Mouse (Mus musculus) mesoderm, embryonic 11.5 days (tissue): Measurements from ENCODE around the gene Rimbp2.
"Not testable (repeated sequence)": the region's sequence is repeated elsewhere in the genome, so short reads cannot be mapped to it uniquely, and the experiment has no call there.

Source experiments
- DNase-seq: peaks from one replicate; pipeline ENCODE4 v3.0.0-alpha.2; 2012; ENCODE audit warnings: low read depth, low spot score

The Rimbp2 gene

DNA sequence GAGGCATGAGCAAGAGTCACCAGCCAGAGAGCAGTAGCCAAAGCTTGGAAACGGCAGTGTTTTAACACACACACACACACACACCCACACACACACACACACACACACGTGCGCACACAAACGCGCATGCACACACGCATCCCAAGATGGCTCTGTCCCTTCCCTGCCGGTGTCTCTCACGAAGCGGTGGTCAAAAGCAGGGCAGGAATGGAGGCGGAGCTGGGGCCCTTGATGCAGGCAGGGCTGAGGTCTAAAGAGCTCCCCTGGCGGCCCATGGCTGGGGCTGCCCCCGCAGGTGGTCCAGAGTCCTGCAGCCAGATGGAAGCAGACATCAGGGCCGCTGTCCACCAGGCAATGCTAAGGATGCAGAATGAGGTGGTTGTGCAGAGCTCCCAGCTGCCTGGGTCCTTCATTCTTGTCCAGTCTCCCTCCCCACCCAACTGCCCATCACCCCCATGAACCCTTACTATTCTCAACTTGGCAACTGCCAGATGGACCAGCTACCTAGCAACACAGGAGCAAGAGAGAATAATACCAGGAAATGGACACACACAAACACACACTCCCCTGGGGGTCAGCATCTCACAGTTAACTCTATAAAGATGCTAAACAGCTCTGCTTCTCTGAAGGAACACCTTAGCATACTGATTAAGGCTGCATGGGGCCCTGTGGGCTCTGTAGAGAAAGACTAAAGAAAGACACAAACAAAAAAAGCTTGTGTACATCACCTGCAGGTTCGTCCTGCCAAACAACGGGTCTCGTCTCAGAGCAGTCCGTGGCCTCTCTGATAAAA lies at the start of gene Rimbp2:
Gene Rimbp2, minus strand, starts transcription at position 209 of the 793 bp plus-strand sequence.
- DNase-seq = peak; percentile 81

DNA sequence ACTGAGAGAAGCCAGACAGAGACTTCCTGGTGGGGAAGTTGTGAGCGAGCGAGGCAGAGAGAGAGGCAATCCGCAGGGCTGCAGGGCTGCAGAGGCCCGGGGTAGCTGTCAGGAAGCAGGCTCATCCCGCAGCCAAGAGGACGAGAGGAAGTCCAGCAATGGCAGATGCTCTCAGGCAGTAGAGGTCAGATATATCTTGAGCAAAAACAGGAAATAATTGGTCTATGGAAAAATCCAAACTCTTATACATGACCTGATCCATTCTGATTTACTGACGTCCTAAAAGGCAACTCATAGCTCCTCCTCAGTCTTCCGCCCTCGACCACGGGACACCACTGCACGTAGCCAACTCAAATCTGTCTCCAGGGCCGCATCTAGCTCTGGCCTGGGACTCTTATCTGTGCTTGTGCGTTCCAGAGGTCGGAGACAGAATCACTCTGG lies 49.3 kb upstream of the Rimbp2 start:
- no peak for DNase-seq

DNA sequence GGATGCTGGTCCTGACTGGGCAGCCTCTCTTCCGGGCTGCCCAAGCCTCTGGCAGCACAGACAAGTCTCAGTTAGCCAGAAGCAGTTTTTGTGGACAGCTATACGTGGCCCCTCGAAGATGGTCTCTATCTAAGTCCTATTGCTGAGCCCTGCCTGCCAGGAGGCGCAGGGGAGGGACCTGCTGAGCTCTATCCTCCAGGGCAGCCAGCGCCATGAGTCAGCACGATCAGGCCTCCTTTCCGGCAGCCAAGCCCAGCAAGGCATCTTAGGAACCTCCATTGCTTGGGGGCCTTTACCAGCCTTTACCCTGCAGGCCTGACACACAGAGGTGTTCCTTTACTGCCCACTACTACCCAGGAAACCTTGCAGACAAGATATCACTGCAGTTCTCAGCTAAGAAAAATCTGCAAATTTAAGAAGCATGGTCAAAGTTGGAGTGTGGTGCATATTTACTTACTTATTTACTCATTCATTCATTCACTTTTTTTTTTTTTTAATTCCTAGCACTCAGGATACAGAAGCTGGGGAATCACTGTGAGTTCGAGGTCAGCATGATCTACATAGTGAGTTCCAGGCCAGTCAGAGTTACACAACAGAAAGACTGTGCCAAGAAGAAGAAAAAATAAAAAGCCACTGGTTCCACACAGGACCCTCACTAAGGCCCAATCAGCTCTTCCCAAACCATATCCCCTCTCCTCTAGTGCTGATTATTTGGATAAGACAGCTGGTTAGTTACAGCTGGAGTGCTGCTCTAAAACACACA lies 47.6 kb upstream of the Rimbp2 start:
- DNase-seq = no peak

DNA sequence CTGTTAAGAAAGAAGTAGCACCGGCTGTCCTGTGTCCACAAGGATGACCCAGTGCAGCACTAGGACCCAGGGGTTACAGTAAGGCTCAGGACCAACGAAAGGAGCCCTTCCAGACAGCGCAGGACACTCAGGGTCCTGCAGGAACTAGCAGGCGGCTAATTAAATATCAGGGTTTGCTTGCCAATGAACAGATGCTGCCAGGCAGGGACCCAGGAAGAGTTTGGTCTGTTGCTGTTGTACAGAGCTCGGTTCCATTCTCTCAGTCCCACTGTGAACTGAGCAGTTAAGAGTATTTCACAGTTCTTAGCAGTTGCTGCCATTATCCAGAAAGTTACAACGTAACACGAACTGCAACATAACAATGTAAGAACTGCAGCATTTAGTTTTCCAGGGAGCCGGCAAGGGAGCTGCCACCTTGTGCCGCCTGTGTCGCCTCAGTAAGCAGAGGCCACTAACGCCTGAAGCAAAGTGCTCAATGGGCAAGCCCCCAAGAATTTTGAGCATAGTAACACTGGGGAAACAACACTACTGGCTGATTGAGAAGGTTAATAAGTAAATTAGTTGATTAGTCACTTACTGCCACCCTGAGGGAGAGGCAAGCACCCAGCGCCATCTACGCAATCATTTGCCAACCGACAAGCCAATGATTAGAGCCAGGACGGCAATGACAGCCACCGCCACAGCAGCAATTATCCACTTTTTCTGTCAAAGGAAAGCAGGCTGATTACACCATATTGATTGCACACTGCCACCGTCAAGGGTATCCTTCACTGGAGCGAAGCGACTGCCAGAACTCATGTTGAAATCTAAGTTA lies 34.1 kb upstream of the Rimbp2 start:
- no peak for DNase-seq

DNA sequence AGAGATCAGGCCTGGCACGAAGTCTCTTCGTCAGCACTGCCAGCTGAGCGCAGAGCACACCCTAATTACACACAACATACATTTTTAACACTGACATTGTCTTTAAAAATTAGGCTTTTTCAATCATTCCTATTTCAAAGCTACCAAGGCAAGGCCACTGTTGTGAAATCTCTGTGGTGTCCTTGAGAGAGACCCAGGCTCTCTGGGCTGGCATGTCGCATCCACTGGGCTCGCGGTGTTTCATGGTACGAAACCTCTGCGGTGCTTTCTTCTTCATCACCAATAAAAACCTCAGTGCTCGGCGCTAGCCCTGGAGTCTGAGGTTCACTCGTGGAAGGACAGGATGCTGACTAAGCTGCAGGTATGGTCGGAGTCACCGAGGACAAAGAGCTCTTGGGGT lies 32.7 kb upstream of the Rimbp2 start:
- DNase-seq = no peak

DNA sequence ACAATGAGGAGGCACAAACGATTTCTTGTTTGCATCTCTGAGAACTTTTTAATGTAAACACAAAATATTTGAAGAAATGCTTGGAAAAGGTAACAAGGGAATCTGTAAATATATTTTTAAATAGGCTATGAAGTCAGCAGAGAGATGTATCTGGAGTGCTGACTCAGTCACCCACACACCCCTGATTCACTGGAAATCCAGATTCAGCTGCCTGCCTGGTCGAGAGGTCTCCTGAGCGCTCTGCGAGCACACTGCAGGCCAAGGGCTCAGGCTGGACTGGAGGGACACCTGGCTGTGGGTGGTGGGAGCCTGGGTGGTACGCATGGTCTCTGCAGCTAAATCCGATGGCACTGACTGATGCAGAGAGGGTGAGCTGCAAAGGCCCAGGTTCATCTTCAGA lies 31.2 kb upstream of the Rimbp2 start:
- DNase-seq = no peak

DNA sequence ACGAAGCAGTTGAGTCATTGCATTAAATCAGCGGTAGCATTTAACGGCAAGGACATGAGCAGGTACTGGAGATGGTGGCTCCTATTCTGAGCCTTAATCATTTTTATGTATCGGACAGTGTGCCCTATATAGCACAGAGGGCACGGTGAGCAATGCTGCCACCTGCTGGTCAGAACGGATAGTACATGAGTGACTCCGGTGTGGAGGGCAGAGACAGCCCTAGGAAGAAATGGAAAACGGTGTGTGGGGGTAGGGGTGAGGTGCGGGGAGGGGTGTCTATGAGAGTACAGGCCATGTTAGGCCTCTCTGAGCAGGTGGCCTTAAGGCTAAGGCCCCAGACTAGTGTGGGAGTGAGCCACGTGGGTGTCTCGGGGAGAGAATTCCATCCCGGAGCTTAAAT lies 28.3 kb upstream of the Rimbp2 start:
- DNase-seq = peak; percentile 76

DNA sequence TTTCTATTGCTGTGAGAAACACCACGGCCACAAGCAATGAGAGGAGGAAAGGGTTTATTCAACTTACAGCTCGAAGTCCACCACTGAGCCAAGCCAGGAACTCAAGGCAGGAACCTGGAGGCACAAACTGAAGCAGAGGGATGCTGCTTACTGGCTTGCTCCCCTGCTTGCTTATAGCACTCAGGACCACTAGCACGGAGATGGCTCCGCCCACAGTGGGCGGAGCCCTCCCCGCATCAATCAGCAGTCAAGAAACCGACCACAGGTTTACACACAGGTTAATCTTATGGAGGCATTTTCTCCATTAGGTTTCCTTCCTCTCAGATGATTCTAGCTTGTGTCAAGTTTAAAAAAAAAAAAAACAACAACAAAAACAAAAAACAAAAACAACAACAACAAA lies 27.6 kb upstream of the Rimbp2 start:
- DNase-seq = no peak

DNA sequence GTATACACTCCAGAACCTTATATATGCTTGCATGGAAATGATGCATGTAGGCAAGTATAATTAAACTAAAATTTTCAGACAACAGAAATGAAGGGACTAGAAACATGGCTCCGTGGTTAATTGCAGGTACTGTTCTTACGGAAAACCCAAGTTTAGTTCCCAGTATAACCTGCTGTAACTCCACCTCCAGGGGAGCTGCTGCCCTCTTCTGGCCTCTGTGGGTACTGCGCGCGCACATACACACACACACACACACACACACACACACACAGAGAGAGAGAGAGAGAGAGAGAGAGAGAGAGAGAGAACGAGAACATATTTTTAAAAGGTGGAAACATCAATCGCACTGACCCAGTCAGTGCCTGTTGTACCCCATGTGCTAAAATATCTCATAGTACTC lies 25.7 kb upstream of the Rimbp2 start:
- DNase-seq = no peak

DNA sequence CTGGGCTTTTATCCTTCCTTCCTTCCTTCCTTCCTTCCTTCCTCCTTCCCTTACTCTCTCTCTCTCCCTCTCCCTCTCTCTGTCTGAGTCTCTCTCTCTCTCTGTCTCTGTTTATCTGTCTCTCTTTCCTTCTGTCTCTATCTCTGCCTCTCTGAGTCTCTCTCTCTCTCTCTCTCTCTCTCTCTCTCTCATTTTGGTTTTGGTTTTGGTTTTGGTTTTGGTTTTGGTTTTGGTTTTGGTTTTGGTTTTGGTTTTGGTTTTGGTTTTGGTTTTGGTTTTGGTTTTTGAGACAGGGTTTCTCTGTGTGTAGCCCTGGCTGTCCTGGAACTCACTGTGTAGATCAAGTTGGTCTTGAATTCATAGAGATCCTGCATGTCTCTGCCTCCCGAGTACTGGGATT lies 24.2 kb upstream of the Rimbp2 start:
- DNase-seq = not testable (repeated sequence)

DNA sequence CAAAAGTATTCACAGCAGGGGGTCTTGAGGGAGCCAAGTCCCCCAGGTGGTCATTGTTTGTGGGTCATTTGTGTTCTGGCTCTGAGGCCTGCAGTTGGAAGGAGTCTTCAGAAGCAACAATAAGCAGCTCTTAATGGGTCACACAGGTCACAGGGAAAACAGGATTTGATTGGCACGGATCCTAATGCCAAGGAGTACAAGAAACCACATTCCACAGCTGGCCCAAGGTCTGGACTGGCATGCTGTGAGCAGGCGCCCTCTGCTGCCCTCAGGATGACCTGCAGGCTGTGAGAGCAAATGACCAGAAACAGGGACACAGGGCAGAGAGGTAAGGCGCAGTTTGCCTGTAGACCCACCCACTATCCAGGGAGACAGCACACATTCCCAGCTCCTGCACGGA lies 23.0 kb upstream of the Rimbp2 start:
- DNase-seq = peak; percentile 68

DNA sequence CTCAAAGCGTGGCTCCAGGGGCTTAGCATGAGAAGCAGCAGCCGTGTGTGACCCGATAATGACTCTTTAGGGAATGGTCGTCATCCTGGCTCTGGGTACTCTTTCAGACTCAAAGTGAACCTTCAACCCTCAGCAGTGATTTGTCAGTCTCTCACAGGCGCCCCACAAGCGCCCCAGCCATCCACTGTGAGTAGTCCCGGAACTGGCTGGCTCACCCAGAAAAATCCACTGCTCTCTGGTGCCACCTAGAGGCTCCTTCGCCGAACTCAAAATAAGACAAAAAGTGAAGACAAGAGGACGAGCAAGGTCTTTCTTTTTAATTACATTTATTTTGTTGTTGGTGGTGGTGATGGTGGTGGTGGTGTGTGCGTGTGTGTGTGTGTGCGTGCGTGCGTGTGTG lies 18.0 kb upstream of the Rimbp2 start:
- peak; percentile 76 for DNase-seq

DNA sequence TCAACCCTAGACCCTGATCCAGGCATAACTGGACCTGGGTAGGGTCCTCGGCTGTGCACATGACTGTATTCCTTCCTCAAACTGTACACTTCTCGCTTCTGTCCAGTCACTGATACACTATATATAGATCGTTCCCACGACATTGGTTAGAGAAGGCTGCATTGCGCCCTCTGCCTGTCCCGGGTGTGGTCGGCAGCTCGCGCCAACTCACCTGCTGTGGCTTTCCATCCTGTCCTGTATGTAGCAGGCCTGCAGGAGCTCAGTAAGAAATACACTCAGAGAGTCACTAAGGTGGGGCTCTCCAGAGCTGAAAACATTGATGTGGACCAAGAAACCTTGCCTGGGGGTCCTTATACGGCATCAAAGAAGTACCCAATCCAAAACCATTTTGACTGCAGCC lies 17.6 kb upstream of the Rimbp2 start:
- no peak for DNase-seq

DNA sequence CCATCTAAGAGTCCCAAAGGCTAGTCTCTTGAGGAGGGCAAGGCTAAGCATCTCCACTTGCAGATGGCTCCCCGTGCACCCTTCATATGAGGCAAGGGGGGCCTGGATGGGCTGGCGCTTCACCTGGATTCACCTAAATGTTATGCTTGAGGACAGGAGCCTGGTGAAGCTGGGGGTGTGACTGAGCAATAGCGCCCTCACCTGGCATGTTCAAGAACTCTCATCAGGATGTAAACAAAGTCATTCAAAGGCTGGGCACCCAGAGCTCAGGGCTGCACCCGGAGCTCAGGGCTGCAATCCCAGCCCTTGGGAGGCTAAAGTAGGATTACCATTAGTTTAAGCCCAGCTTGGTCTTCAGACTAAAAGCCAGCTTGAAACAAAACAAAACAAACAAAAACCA lies 11.1 kb upstream of the Rimbp2 start:
- no peak for DNase-seq

DNA sequence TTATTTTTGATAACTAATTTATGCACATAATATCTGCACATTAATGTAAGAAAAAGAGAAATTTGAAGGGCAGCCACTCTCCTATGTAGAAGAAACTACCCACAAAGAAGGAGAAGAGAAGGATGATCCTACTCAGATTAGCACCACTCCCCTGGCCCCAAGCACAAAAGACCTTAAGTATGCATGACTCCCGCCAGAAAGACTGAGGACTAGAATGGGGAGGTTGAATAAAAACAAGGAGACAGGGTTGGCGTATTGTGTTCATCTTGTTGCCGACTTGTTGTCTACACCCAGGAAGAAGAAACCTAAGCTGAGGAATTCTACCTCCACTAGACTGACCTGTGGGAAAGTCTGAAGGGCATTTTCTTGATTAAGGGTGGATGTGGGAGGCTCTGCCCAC lies 5.6 kb upstream of the Rimbp2 start:
- DNase-seq = no peak

DNA sequence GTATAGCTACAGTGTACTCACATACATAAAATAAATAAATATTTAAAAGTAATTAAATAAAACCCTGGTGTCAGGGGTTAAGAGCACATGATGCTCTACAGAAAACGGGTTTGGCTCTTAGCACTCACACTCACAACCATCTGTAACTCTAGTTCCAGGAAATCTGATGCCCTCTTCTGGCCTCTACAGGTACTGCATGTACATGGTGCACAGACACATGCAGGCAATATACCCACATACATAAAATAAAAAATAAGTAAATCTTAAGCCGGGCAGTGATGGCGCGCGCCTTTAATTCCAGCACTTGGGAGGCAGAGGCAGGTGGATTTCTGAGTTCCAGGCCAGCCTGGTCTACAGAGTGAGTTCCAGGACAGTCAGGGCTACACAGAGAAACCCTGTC lies 1.1 kb upstream of the Rimbp2 start:
- DNase-seq = peak; percentile 39

DNA sequence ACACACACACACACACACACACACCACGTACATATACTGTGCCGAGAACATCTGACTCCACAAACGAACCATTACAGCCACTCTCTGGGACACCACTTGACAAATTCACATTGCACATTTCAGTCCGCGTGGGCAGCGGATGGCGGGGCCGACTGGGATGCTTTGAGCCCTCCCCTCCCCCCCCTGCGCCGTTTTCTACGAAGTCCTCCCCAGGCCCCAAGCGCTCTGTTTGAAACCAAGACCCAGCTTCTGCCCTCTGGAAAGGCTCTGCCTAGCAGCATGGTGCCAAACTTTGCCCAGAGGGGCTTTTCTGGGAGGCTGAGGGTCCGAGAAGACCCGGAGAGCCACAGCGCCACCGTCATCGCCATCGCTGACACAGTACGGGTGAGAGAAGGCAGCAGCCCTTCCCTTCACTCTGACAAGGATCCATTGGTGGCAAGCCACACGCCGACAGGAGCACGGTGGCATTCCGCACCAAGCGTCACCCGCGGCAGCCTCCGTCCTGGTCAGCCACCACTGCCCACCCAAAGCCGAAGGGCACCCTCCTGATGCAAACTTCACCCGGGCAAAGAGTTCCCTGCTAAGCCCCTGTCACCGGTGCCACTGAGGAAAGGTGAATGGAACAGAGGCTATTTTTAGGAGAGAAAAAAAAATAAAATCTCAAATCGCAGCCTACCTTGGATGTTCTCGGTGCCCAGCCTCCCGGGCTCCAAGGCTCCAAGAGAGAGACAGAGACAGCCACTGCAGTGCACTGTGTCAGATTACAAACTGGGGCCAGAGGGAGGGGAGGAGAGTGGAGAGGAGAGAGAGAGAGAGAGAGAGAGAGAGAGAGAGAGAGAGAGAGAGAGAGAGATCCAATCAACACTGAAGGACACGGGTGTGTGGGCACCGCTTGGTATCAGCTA lies 743 bp downstream of the Rimbp2 start:
- DNase-seq = peak; percentile 43

DNA sequence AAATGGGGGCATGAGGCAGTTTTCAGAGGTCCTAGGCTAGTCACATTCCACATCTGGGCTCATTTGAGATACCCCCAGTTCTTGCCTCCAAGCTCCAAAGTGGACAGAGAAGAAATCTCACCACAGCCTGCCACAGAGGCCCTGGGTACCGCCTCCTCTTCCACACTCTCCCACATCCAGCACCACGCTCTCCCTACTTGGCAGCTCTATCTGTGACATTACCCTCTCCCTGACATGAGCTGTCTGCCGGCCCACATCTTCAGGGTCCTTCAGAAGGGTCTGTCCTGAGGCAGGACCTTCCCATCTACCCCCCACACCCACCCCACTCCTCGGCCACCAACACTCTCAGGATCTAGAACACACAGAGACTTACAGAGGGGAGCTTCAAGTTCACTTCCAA lies 1.8 kb downstream of the Rimbp2 start:
- no peak for DNase-seq

DNA sequence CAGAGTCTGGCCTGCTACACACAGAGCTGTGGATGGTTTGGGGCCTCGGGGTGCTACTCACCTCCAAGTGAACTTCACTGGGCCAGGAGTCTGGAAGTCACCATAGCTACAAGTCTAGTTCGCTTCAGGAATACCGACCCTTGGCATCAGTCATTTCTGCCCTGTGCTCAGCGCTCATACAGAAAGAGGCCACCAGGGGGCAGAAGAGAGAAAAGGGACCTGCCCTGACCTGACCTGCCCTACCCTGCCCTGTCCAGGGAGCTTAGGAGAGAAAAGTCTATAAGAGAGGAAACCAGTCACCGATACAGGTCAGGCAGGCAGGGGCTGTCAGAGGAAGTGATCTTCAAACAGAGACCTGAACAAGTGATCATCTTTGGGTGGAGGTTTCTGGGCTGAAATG lies 6.2 kb downstream of the Rimbp2 start:
- no peak for DNase-seq

DNA sequence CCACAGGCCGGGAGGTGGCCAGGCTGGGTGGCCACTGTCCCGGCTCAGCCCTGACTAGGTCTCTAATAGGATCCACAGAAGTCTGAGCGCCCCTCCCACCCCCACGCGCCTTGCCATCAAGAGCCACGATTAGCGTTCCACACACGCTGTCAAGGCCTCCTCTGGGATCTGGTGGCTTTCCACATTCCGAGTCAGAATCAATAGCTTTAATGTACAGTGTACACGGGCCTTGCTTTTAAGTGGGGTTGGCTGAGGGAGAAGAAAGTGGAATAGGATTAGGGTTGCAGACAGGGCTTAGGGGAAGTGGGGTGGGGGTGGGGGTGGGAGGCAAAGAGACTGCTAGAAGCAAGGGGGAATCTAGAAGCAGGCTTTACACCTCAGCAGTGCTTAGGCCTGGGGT lies 12.8 kb downstream of the Rimbp2 start:
- no peak for DNase-seq

DNA sequence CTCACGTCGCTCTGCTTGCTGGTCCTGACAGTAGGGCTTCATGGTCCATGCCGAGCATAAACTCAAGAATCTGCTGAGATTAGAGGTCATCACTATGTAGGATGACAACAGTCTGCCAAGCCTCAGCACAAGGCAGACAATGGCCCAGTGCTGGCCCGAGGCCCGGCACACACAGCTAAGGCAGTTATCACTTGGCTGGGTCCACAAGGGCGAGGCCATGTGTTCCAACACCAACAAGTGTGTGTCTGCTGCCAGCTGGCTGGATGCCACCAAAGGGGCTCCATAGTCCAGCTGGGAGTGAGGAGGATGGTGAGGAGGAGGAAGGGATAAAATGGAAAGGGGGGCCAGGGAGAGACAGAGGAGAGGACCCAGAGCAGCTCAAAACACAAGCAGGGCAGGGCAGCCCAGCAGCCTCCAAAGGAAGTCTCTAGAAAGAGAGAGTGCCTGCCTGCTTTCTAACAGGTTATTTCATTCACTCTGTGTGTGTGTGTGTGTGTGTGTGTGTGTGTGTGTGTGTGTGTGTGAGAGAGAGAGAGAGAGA lies 17.9 kb downstream of the Rimbp2 start:
- no peak for DNase-seq
